Mouse (Mus musculus) G1E (cell line): ENCODE results near the gene Exo5.

Experiments used
- CTCF ChIP-seq: IDR thresholded peaks from 2 replicates; pipeline ENCODE4 v1.5.1; 2012; ENCODE audit warnings: low read depth, low read length, inconsistent platforms, mixed read lengths
- GATA1 ChIP-seq: IDR thresholded peaks from 2 replicates; pipeline ENCODE4 v1.6.1; 2012; ENCODE audit warnings: borderline replicate concordance, low read length, inconsistent platforms, mixed read lengths
- GATA2 ChIP-seq: IDR thresholded peaks from 2 replicates; pipeline ENCODE4 v1.6.1; 2012; ENCODE audit warnings: low read depth, low read length, inconsistent platforms, borderline replicate concordance
- POLR2AphosphoS5 ChIP-seq: IDR thresholded peaks from 2 replicates; pipeline ENCODE4 v1.6.1; 2012; ENCODE audit warnings: low read depth, low read length, inconsistent platforms; ENCODE audit not compliant: insufficient replicate concordance
- TAL1 ChIP-seq: conservative IDR thresholded peaks from 2 replicates; pipeline ENCODE4 v1.6.1; 2012; ENCODE audit warnings: low read depth, low read length, inconsistent platforms, mixed read lengths

DNA sequence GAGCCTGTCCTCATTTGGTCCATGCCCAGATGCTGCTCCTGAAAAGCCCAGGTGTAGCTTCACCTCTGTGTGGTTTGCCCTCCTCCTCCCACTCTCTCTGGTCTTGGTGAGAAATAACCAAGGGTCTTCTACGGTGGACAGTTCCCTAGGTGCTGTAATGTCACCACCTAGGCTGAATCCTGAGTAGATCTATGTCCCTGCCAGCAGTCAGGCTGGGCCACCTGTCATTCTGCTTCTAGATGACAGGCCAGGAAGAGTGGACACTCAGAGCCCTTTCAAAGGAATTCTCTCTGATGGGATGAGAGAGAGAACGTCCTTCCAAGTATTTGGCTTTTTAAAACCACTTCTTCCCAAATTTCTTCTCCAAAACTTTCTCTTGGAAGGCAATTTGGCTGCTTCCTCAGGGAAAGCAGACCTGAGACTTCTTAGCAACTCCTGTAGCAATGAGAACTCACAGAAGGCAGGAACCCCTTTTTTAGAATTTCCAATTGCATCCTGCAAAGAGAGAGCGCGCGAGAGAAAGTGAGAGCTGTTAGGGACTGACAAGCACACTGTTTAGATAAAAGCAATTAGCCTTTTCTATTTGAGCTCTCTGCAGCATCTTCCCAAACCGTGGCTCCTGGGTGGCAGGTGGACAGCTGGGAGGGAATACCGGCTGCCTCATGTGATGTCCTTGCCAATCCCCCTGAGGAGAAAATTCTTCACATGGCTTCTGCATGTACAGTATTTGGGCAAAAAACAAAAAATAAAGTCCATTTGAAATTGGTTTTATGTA is 28.8 kb downstream of the Exo5 start:
- TF ChIP-seq CTCF (no peak), TAL1 (no peak), GATA1 (no peak), GATA2 (no peak), POLR2AphosphoS5 (no peak)
